Mouse (Mus musculus): ENCODE results near the gene Pgm5.

Gene Pgm5

DNA sequence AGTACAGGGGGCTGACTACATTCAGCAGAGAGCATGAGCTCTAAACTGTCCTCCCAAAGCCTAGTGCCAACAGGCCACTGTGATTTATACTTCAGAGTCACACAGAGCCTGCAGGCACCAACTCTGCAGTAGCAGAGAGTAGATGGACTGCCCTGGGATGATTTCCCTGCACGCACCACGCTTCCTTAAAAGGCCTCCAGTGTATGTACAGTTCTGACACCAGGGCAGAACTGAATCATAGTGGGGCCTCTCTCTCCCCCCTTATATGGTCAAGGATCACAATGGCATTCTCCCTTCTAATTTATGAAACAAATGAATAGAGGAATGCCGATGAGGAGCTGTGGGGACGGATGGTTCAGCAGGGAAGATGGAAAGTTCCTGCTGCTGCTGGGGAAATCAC, 91.3 kb downstream of the Pgm5 start:
- DNase-seq (ENCODE audit: low spot score), result no peak

DNA sequence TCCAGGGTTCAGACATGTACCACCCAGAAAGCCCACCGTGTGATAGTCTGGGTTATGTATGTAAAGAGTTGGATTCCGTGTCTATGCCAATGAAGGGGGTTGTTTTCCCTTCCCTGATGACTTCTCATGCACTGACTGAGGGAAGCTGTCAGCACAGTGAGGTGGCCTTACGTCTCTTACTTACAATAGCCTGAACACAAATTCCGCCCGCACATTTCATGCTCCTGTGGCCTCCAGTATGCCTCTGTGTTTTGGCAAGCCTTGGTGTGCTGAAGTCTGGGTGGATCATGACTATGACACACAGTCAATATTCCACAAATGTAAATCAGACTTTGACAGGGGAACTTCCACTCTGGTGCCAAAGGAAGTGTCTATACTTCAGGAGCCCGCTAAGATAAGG, 94.3 kb downstream of the Pgm5 start:
- DNase-seq (ENCODE audit: low spot score), result no peak

GRCm38 (mm10) chr19:24762473-24763149, 99.0 kb downstream of the Pgm5 start:
- no peak for DNase-seq (ENCODE audit: low spot score)

GRCm38 (mm10) chr19:24756627-24757026, 105.0 kb downstream of the Pgm5 start:
- DNase-seq (ENCODE audit: low spot score), result no peak

DNA sequence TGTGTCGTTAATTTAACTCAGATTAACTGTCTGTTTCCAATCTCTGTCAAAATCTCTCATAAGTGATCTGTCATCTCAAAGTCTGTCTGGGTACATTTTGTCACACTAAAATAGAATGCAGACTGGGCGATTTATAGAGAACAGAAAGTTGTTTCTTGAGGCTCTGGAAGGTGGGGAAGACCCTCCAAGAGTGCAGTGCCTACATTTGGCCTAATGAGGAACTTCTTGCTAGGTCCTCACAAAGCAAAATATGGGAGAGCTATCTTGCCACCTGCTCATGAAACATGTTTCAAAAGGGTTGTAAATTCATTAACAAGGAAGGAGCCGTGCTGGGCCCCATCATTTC, 107.2 kb downstream of the Pgm5 start:
- no peak for DNase-seq (ENCODE audit: low spot score)

GRCm38 (mm10) chr19:24753617-24754439, 107.8 kb downstream of the Pgm5 start:
- no peak for DNase-seq (ENCODE audit: low spot score)

- no peak for DNase-seq (ENCODE audit: low spot score)
Observed at GRCm38 (mm10) chr19:24752873-24753538, 108.6 kb downstream of the Pgm5 start.

GRCm38 (mm10) chr19:24746266-24746875, 115.3 kb downstream of the Pgm5 start:
- no peak for DNase-seq (ENCODE audit: low spot score)

GRCm38 (mm10) chr19:24742606-24743005, 119.0 kb downstream of the Pgm5 start:
- no peak for DNase-seq (ENCODE audit: low spot score)

- no peak for DNase-seq (ENCODE audit: low spot score)
Observed at GRCm38 (mm10) chr19:24738786-24739185, 122.9 kb downstream of the Pgm5 start.

DNA sequence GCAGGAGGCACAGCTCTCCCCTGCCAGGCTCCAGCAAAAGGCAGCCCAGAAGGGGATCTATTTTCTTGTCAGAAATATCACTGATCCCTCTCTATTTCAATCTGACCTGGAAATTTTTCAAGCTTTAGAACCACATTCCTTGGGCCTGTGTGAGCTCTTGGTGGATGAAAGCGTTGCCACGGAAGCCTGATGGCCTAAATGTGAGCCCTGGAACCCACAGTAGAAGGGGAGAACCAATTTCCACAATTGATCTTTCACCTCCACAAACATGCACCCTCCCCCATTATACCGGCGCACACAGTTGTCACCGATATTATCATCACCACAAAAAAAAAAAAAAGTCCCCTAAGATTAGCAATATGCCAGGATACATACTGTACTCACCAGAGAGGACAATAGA, 123.6 kb downstream of the Pgm5 start:
- DNase-seq (ENCODE audit: low spot score), result no peak

DNA sequence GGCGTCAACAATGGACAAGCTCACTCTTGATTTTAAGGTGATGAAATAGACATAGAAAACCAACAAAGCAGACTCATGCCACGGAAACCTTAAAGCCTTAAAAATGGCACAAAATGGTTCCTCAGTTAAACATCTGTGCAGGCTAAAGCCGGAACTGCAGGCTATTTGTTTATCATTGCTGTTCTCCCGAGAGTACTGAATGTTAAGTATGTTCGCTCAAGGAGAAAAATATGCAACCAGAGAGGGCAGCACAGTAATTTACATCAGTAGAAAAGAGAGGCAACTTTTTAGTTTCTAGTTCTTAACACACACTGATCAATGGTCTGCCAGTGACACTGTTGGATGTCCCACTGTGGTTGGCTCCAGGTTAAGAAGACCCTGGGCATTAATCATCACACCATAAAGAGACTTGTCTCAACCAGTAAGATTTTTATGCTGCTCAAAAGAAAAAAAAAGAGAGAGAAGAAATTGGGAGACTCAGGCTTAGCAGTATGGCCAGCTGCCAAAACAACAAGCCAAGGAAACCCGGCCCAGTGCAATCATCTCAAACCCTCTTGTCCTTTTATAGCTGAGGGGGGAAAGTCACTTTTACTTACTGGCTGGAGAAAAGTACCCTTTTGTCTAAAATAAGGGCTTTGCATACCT, 126.0 kb downstream of the Pgm5 start:
- DNase-seq (ENCODE audit: low spot score), result peak; percentile 23

DNA sequence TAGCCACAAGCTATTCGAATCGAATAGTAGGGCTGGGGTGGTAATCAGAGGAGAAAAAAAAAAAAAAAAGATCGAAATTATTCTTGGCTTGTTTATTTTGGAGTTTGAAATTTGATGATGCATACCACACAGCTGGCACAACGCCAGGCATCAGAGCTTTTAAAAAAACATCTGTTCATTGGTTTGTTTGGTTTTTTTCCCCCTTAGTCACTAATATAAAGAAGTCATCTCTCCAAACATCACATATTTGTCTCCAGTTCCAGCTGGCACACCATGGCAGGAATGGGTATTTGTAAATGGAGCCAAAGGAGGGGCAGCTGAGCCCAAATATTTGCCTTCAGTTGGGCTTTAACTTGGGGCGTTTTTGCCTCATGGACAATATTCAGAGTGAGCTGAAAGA, 131.0 kb downstream of the Pgm5 start:
- no peak for DNase-seq (ENCODE audit: low spot score)

- no peak for DNase-seq (ENCODE audit: low spot score)
Observed at GRCm38 (mm10) chr19:24724362-24724761, 137.3 kb downstream of the Pgm5 start.

DNA sequence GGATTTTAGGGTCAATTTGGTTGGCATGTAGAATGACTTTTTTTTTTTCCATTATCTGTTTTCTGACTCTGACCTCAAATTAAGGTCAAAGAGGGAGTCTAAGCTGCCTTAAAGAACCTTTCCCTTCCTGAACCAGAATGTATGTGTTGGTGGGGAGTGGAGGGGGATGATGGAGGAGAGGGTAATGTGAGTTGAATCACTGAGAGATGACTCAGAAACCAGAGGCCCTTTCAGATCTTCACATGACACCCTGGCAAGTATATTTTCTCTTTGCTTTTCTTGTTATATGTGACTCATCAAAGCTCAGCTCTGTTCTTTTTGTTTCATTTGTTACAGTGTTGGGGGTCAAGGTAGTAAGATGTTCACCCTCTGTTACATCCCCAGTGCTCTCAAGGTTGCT, 141.2 kb downstream of the Pgm5 start:
- no peak for DNase-seq (ENCODE audit: low spot score)

DNA sequence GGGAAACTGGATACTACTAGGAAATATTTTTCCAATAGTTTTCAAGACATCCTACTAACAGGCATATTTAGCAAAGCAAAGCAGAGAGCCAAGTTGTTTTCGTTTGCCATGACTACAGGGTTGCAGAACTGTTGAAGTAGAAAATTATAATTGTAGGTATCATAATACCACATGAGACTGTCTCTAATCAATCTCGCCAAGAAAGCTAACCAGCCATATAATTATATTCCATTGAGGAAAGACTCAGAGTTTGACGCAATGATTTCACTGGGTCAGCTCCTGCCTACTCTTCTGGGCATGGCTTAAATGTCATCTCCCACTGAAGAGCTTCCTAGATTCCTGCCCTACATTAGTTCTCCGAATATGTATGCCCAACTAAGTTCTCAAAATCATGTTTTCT, 142.2 kb downstream of the Pgm5 start:
- DNase-seq (ENCODE audit: low spot score), result no peak

- DNase-seq (ENCODE audit: low spot score), result no peak
Observed at GRCm38 (mm10) chr19:24718021-24718420, 143.6 kb downstream of the Pgm5 start.

DNA sequence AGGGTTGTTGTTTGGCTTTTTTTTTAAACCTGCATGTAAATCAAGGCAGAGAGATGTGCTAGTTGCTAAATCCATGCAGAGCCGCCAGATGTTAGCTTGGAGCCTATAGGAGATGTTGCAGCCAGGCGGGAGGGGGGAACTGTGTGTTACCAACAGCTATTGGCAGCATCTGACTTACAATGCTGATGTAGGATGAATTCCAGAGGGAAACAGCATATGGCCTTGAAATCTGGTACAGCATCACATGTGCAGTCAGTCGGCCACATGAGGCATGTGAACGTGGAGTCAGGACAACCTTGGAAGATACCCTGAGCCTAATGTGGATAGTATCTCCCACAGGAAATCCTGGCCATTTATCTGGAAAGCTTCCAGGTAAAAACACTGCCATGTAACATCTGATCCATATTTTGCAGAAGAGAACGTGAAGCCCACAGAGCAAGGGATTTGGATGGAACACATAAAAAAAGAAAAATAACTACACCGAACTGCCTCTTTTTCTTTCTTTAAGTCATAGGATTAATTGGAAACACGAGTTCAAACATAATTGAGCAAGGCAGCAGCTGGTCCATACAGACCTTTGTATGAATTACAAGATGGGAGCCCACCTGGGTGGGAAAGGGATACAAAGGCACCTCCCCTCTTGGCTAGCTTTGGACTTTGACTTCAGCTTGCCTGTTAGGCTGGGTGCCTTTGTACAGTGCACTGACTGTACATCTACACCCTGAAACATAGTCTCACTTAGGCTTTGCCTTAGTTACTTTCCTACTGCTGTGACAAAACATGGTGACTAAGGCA, 145.2 kb downstream of the Pgm5 start:
- DNase-seq (ENCODE audit: low spot score), result no peak

DNA sequence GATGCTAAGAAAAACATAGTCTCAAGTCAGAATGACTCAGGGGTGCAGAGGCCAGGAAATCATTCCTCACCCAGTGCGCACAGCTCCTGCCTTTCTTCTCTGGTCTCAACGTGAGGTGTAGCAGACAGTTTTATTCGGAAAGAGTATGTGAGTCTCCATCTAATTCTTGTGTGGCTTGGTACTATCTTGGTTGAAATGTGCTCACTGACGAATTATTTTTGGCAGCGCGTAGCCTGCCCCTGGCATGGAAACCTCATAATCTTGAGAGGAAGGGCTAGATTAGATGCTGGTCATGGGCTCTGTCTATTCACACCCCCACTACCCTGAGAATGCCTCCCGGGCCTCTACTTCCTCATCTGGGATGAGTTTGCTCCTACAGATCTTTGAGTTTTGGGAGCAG, 153.6 kb downstream of the Pgm5 start:
- DNase-seq (ENCODE audit: low spot score), result no peak

DNA sequence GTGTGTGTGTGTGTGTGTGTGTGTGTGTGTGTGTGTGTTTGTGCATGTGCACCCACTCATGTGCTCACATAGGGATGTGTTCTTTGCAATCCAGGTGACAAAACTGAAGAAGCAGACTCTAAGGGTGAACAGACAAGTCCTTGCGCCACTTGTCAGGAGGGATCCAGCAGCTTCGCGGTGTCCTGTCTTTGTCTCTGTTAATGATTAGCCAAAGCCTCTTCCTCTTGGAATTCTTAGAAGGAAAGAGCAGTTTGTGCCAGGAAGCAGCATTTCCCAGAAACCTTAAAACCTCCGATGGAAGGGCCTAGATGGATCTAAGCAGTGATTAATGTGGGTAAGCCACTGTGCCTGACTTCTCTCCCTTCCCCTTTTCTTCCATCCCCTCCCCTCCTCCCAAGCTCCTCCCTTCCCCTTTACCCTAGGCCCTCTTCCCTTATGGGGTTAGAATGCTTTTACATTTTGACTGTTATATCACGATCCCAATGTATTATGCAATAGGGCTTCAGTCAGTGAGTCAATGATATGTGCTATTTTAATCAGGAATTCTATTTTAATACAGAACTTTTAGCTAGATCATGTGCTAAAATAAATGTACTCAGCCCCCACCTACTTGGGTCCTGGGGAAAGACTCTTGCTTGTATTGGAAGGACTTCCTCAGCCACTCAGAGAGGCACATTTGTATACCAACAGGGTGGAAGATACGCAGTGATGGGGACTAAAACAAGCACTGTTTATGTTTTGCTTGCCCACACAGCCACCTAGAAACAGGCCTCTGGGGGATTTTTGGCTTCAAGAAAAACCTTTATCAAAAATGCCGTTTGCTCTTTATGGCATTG, 154.4 kb downstream of the Pgm5 start:
- DNase-seq (ENCODE audit: low spot score), result no peak

- DNase-seq (ENCODE audit: low spot score), result no peak
Observed at GRCm38 (mm10) chr19:24705395-24705794, 156.3 kb downstream of the Pgm5 start.

Data from urinary bladder, postnatal 25 days (tissue).